Mouse (Mus musculus): ENCODE results near the gene Dmrtc2. TPM values are rescaled to one million over a fixed set of nuclear protein-coding genes. Genes with fewer than 3 reads are reported as not detected.

The Dmrtc2 gene
- total RNA-seq, 2 experiments from 2014 or later = not detected

DNA sequence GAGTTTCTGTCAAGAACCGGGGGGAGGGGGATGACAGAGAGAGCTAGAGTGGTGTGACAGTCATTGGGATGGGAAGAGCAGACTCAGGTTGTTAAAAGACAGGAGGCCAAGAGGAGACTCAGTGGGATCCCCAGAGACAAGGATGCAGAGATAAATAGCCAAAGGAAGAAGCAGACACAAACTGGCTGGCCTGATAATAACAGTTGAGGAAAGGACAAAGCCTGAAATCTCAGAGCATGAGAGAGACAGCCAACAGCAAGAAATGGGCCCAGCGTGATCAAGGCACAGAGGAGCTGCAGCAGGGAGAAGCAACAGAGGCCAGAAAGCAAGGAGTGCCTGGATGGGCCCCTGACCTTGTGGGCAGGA lies 32.4 kb downstream of the Dmrtc2 start:
- DNase-seq = no peak

DNA sequence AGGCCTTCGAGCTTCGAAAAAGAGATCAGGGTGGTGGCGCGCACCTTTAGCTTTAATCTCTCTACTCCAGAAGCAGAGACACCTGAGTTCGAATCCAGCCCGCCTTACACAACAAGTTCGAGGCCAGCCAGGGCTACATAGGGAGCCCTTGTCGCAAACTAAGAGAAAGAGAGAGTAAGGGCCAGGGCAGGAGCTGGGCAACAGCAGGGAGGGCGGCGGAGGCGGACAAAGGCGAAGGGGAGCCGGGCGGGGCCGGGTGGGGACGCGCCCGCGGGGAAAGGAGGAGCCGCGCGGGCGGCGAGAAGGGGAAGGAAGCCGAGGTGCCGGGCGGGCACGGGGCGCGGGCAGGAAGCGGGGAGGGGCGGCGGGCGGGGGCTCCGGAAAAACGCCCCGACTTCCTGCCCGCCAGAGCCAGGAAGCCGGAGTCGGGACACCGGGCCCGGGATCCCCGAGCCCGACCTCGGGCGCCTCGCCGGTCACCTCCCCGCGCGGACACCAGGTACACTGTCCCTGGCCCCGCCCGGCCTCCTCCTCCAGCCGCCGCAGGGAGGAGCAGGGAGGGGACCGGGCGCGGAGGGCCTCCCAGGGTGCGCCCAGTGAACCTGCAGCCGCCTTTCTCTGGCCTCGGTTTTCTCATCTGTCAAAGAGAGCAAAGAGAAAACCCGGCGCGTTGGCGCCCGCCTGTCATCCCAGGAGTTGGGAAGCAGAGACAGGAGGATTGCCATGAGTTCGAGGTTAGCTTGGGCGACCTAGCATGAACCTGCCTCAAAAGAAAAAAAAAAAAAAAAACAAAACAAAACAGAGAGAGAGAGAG lies 33.0 kb downstream of the Dmrtc2 start, which contains the start of gene Arhgef1:
Gene Arhgef1 (plus strand): TSS at position 283 of the 814 bp plus-strand sequence.
- DNase-seq = peak; percentile 74

DNA sequence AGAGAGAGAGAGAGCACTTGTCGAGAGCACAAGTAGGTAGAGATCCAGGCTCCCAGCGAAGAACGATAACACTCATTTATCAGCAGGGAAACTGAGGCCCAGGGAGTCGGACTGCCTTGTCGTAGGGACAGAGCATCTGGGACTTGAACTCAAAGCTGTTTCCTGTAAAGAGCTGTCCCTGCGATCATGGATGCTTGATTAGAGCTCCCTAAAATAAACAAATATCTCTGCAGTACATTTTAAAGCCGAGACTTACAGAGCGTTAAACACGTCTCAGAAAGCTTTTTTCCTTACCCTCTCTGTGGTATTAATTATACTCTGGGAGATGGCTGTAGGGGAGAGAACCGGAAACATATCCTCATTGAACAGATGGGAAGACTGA lies 33.6 kb downstream of the Dmrtc2 start:
- no peak for DNase-seq

DNA sequence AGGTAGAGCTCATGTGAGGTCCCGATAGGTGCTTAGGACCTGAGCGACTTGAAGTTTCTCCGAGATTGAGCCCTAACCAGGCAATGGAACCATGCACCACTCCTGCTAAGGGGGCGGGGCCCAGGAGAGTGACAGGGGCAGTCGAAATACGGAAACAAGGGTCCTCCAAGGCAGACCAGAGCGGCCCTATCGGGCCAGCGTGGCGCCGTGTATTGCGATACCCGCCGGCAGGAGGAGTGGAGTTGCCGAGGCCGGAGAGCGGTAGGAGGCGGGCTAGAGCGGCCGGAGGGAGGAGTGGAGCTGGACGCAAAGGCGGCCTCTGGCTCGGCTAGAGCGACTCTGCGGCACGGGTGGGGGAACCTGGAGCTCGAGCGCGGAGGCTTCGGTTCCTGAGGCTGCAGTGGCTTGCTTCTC lies 34.2 kb downstream of the Dmrtc2 start:
- peak; percentile 98 for DNase-seq

DNA sequence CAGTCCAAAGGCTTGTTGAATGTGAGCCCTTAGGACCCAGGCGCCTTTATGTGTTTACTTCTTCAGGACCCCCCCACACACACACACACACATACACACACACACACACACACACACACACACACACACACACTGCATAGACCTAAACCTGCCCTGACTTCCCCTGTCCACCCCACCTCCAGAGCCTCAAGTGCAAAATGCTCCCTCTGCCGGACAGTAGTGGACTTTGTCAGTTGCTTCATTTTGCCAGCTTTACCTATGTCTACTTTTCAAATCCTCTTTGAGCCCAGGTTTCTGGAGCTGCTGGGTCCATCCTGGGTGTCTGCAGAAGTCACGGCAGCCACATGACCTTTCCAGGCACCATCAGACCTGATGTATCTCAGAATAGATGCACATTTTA lies 35.1 kb downstream of the Dmrtc2 start:
- DNase-seq = peak; percentile 74

DNA sequence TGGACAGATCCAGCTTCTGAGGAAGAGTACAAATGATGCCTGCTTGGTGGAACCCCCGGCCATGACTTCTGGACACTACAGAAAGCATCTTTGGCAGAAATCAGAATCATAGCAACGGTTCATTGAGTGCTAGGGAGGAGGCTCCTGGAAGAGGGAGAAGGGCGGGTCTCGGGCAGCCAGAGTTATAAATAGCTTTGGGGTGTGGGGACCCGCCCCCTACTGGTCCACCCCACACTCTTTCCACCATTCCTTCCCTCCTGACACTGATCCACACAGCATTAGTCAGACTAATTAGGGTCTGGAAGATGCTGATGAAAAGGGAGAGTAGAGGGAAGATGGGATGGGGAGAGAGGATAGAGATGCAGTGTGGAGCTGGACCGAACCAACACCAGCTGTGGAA lies 36.7 kb downstream of the Dmrtc2 start:
- DNase-seq = no peak

DNA sequence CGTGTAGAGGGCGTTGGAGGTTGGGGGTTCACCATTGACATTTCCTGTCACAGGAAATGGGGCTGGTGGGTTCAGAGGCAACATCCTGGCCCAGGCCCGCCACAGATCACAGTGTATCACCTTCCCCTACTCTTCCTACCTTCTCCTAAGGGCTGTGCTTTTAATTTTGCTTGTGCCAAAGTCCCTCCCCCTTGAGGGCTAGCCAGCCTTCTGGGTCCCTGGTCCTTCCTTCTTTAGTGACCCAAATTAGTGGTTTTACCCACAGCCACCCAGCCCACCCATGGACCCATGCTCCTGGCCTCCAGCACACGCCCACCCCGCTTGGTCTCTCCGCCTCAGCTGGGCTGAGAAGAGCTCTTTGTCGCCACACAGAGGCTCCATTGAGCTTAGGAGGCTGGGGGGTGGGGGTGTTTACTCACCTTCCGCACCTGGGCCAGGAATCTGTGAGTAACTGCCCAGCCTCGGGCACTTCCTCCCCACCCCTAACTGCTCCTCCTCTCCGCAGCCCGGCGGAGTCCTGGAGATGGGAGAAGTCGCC lies 37.4 kb downstream of the Dmrtc2 start:
- DNase-seq = no peak

DNA sequence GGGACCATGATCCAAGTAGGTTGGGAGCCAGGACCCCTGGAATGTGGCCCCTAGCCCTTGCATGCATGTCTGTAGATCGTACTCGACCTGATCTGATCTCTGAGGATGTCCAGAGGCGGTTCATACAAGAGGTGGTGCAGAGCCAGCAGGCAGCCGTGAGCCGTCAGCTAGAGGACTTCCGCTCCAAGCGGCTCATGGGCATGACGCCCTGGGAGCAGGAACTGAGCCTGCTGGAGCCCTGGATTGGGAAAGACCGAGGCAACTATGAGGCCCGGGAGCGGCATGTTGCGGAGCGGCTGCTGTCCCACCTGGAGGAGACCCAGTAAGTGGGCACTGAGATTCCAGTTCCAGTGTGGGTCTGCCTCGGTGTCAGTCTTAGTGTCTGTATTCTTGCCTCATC lies 42.6 kb downstream of the Dmrtc2 start:
- DNase-seq = no peak

DNA sequence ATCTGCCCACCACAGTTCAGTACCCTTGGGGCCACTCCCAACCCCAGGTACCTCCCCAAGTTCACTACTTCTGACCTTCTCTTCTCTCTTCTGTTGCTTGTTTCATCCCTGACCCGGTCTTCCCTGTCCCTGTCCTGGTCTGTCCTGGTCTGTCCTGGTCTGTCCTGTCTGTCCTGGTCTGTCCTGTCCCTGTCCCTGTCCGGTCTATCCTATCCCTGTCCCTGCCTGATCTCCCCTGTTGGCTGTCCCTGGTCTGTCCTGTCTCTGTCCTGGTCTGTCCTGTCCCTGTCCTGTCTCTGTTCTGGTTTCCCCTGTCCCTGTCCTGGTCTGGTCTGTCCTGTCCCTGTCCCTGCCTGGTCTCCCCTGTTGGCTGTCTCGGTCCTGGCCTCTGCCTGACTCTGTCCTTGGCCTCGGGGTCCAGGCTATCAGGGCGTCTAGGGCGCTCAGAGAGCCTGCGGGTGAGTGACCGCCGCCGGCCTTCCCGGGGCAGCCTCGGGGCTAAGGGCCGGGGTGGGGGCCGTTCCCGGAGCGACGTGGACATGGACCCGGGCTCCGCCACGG lies 49.0 kb downstream of the Dmrtc2 start:
- no peak for DNase-seq

DNA sequence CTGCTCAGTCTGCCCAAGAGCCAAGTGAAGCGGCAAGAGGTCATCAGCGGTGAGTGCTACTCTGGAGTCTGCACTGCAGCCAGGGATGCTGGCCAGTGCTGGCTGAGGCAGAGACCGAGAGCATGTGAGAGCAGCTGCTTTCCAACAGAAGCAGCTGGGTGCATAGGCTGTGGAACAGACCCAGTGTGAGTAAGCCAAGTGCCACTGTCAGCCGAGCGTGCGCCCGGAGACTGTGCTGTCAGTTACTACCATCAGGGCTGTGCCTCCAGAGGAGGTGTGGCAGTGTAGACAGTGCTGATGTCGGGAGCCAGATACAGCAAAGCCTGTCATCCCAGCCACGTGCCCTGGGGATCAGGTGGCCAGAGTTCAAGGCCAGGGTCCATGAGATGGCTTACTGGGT lies 49.9 kb downstream of the Dmrtc2 start:
- no peak for DNase-seq

Other genes starting within 250 kb of the Dmrtc2 start
- gene Lypd3, start 233.5 kb upstream of the Dmrtc2 start, total RNA-seq (2021) = not detected
- gene Tex101, start 193.4 kb upstream of the Dmrtc2 start, total RNA-seq (2021) = not detected
- gene BC049730, start 160.8 kb upstream of the Dmrtc2 start, total RNA-seq (2021) = not detected
- not detected for gene Gm4763, start 143.1 kb upstream of the Dmrtc2 start, total RNA-seq (2021)
- gene Cd177, start 109.7 kb upstream of the Dmrtc2 start, total RNA-seq (2021) = under 1 TPM; 0.10 to 0.18 TPM
- gene Ceacam10, start 92.9 kb upstream of the Dmrtc2 start, total RNA-seq (2021) = under 1 TPM in 1 of 2 experiments, not detected in 1; 0.25 TPM
- 1 to 10 TPM in 1 of 2 experiments, not detected in 1; 2.5 TPM for gene Gm9844, start 7.8 kb upstream of the Dmrtc2 start, total RNA-seq (2021)
- not detected for gene Lypd4, start 116 bp upstream of the Dmrtc2 start, total RNA-seq (2021)
- 100 to 1,000 TPM; 902 to 929 TPM for gene Rps19, start 14.3 kb downstream of the Dmrtc2 start, total RNA-seq (2021)
- gene Cd79a, start 27.3 kb downstream of the Dmrtc2 start, total RNA-seq (2021) = 1 to 10 TPM in 1 of 2 experiments, under 1 TPM in 1; 0.88 to 1.4 TPM
- gene Arhgef1, start 32.9 kb downstream of the Dmrtc2 start, total RNA-seq (2021) = 10 to 100 TPM; 87.0 to 88.2 TPM
- not detected for gene Gm4881, start 74.4 kb downstream of the Dmrtc2 start, total RNA-seq (2021)
- gene Rabac1, start 102.7 kb downstream of the Dmrtc2 start, total RNA-seq (2021) = 100 to 1,000 TPM; 212 to 234 TPM
- gene Atp1a3, start 135.9 kb downstream of the Dmrtc2 start, total RNA-seq (2021) = under 1 TPM; 0.31 to 0.47 TPM
- gene Grik5, start 202.3 kb downstream of the Dmrtc2 start, total RNA-seq (2021) = 10 to 100 TPM; 14.0 to 15.7 TPM
- 10 to 100 TPM; 13.5 to 16.3 TPM for gene Zfp574, start 202.5 kb downstream of the Dmrtc2 start, total RNA-seq (2021)